Mouse (Mus musculus): ENCODE measurements around the gene Kcnma1. TPM values are rescaled to one million over a fixed set of nuclear protein-coding genes. Genes with fewer than 3 reads are reported as not detected.

Kcnma1 gene
- total and polyA plus RNA-seq, 2 experiments = 0.18 TPM; not detected in 1

GRCm38 (mm10) chr14:23605740-23606139 lies 408.6 kb downstream of the Kcnma1 start:
- no peak for DNase-seq (ENCODE audit: extremely low read depth, low read depth, low spot score)
- Histone ChIP-seq H3K79me2 (ENCODE audit: control insufficient read depth, insufficient read depth, low read length) (no peaks in the 10 kb centered on the region), H3K27me3 (ENCODE audit: control insufficient read depth, insufficient read depth, low read length) (0 out of 2 replicates have a peak, but pooled peaks cover 2% of the 10 kb centered on the region), H3K27ac (replicated peaks; ENCODE audit: insufficient read depth, low read depth, low read length) (no peak overlapping the region), H3K4me1 (ENCODE audit: control insufficient read depth, insufficient read depth, low read length) (no peaks in the 10 kb centered on the region), H3K9ac (ENCODE audit: low read depth, low read length) (no peak overlapping the region), H3K36me3 (ENCODE audit: control insufficient read depth, insufficient read depth, low read length) (no peaks in the 10 kb centered on the region), H3K4me3 (ENCODE audit: insufficient read depth, low read depth, low read length) (no peak overlapping the region)
- TF ChIP-seq POLR2A (IDR thresholded peaks at IDR 0.05; ENCODE audit: extremely low read depth, insufficient read depth, low read length) = no peak
- TF ChIP-seq CTCF (IDR thresholded peaks at IDR 0.05; ENCODE audit: low read depth, low read length) = no peak
- WGBS = 81% methylated on average over 7 of the region's 7 CpGs

GRCm38 (mm10) chr14:23602937-23603336 lies 411.4 kb downstream of the Kcnma1 start:
- TF ChIP-seq CTCF (IDR thresholded peaks at IDR 0.05; ENCODE audit: low read depth, low read length) (no peak), POLR2A (IDR thresholded peaks at IDR 0.05; ENCODE audit: extremely low read depth, insufficient read depth, low read length) (no peak)
- H3K9ac ChIP-seq (ENCODE audit: low read depth, low read length) = no peak overlapping the region
- no peaks in the 10 kb centered on the region for H3K36me3 ChIP-seq (ENCODE audit: control insufficient read depth, insufficient read depth, low read length)
- DNase-seq (ENCODE audit: extremely low read depth, low read depth, low spot score) = no peak
- 0 out of 2 replicates have a peak, but pooled peaks cover 2% of the 10 kb centered on the region for H3K27me3 ChIP-seq (ENCODE audit: control insufficient read depth, insufficient read depth, low read length)
- 44% methylated on average over 4 of the region's 4 CpGs for WGBS
- H3K4me1 ChIP-seq (ENCODE audit: control insufficient read depth, insufficient read depth, low read length) = no peaks in the 10 kb centered on the region
- no peaks in the 10 kb centered on the region for H3K79me2 ChIP-seq (ENCODE audit: control insufficient read depth, insufficient read depth, low read length)
- H3K27ac ChIP-seq (replicated peaks; ENCODE audit: insufficient read depth, low read depth, low read length) = no peak overlapping the region
- no peak overlapping the region for H3K4me3 ChIP-seq (ENCODE audit: insufficient read depth, low read depth, low read length)

DNA sequence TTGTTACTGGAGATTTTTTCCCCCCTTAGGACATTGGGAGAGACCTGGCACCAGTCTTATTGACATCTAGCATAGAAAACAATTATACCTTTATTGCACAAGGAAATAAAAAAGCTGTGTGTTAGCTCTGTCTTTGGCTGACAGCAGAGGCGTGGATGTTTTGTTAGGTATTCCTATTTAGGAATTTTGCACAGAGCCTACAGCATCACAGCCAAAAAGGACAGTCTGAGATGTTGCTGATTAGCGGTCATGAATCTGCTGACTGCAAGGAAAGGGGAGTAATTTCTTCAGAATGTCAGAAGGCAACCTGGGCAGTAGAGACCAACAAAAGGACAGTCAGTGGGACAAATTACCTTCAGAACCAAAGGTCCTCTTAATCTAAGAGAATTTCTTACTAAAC lies 412.2 kb downstream of the Kcnma1 start:
- Histone ChIP-seq H3K27ac (replicated peaks; ENCODE audit: insufficient read depth, low read depth, low read length) (no peak overlapping the region), H3K36me3 (ENCODE audit: control insufficient read depth, insufficient read depth, low read length) (no peaks in the 10 kb centered on the region), H3K4me3 (ENCODE audit: insufficient read depth, low read depth, low read length) (no peak overlapping the region), H3K79me2 (ENCODE audit: control insufficient read depth, insufficient read depth, low read length) (no peaks in the 10 kb centered on the region), H3K27me3 (ENCODE audit: control insufficient read depth, insufficient read depth, low read length) (0 out of 2 replicates have a peak, but pooled peaks cover 2% of the 10 kb centered on the region), H3K4me1 (ENCODE audit: control insufficient read depth, insufficient read depth, low read length) (no peaks in the 10 kb centered on the region), H3K9ac (ENCODE audit: low read depth, low read length) (no peak overlapping the region)
- TF ChIP-seq POLR2A (IDR thresholded peaks at IDR 0.05; ENCODE audit: extremely low read depth, insufficient read depth, low read length) (no peak), CTCF (IDR thresholded peaks at IDR 0.05; ENCODE audit: low read depth, low read length) (no peak)
- DNase-seq (ENCODE audit: extremely low read depth, low read depth, low spot score) = no peak
- 63% methylated on average over 2 of the region's 2 CpGs for WGBS

GRCm38 (mm10) chr14:23594629-23595028 lies 419.7 kb downstream of the Kcnma1 start:
- Histone ChIP-seq H3K36me3 (ENCODE audit: control insufficient read depth, insufficient read depth, low read length) (no peaks in the 10 kb centered on the region), H3K79me2 (ENCODE audit: control insufficient read depth, insufficient read depth, low read length) (no peaks in the 10 kb centered on the region), H3K27me3 (ENCODE audit: control insufficient read depth, insufficient read depth, low read length) (no peaks in the 10 kb centered on the region), H3K4me3 (ENCODE audit: insufficient read depth, low read depth, low read length) (no peak overlapping the region), H3K9ac (ENCODE audit: low read depth, low read length) (no peak overlapping the region), H3K27ac (replicated peaks; ENCODE audit: insufficient read depth, low read depth, low read length) (no peak overlapping the region), H3K4me1 (ENCODE audit: control insufficient read depth, insufficient read depth, low read length) (no peaks in the 10 kb centered on the region)
- DNase-seq (ENCODE audit: extremely low read depth, low read depth, low spot score) = no peak
- WGBS = 75% methylated on average over 5 of the region's 5 CpGs
- TF ChIP-seq POLR2A (IDR thresholded peaks at IDR 0.05; ENCODE audit: extremely low read depth, insufficient read depth, low read length) = no peak
- no peak for TF ChIP-seq CTCF (IDR thresholded peaks at IDR 0.05; ENCODE audit: low read depth, low read length)

GRCm38 (mm10) chr14:23592826-23593447 lies 421.4 kb downstream of the Kcnma1 start:
- Histone ChIP-seq H3K27ac (replicated peaks; ENCODE audit: insufficient read depth, low read depth, low read length) (no peak overlapping the region), H3K27me3 (ENCODE audit: control insufficient read depth, insufficient read depth, low read length) (no peaks in the 10 kb centered on the region), H3K4me1 (ENCODE audit: control insufficient read depth, insufficient read depth, low read length) (no peaks in the 10 kb centered on the region), H3K79me2 (ENCODE audit: control insufficient read depth, insufficient read depth, low read length) (no peaks in the 10 kb centered on the region), H3K4me3 (ENCODE audit: insufficient read depth, low read depth, low read length) (no peak overlapping the region), H3K36me3 (ENCODE audit: control insufficient read depth, insufficient read depth, low read length) (no peaks in the 10 kb centered on the region), H3K9ac (ENCODE audit: low read depth, low read length) (no peak overlapping the region)
- 42% methylated on average over 6 of the region's 6 CpGs for WGBS
- no peak for DNase-seq (ENCODE audit: extremely low read depth, low read depth, low spot score)
- TF ChIP-seq POLR2A (IDR thresholded peaks at IDR 0.05; ENCODE audit: extremely low read depth, insufficient read depth, low read length) (no peak), CTCF (IDR thresholded peaks at IDR 0.05; ENCODE audit: low read depth, low read length) (no peak)

DNA sequence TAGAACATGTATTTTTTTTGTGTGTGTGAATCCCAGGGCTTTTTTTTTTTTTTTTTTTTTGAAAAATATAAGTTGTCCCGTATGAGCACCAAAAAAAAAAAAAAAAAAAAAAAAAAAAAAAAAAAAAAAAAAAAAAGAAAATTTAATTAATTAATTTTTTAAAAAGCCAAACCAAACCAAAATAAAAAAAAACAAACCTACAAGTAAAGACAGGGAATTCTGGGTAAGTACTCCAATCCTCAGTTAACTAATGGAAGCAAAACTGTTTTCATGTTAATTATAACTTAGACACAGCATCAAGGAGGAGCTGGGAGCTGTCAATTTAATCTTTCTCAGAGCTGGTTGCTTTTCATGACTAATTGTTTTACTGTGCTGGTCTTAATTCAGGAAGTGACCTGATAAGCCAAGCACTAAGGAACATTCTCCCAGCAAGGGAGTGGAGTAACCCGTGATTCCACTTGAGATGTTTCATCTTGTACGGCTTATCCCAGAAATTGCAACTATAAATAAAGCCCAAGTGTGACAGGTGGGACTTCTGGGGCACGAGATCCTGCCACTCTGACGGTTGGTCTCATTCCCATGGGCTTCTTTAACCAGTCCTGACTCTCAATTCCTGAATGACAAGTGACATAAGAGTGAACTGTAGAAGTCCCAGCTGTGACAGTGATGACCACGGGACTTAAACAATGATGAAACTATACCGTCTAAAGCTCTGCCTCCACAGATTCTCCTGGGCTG lies 424.4 kb downstream of the Kcnma1 start:
- H3K9ac ChIP-seq (ENCODE audit: low read depth, low read length) = no peak overlapping the region
- H3K4me3 ChIP-seq (ENCODE audit: insufficient read depth, low read depth, low read length) = no peak overlapping the region
- H3K79me2 ChIP-seq (ENCODE audit: control insufficient read depth, insufficient read depth, low read length) = no peaks in the 10 kb centered on the region
- no peaks in the 10 kb centered on the region for H3K36me3 ChIP-seq (ENCODE audit: control insufficient read depth, insufficient read depth, low read length)
- TF ChIP-seq POLR2A (IDR thresholded peaks at IDR 0.05; ENCODE audit: extremely low read depth, insufficient read depth, low read length) (no peak), CTCF (IDR thresholded peaks at IDR 0.05; ENCODE audit: low read depth, low read length) (no peak)
- no peak for DNase-seq (ENCODE audit: extremely low read depth, low read depth, low spot score)
- no peak overlapping the region for H3K27ac ChIP-seq (replicated peaks; ENCODE audit: insufficient read depth, low read depth, low read length)
- no peaks in the 10 kb centered on the region for H3K4me1 ChIP-seq (ENCODE audit: control insufficient read depth, insufficient read depth, low read length)
- H3K27me3 ChIP-seq (ENCODE audit: control insufficient read depth, insufficient read depth, low read length) = no peaks in the 10 kb centered on the region
- WGBS = 59% methylated on average over 7 of the region's 7 CpGs

All from liver, adult 2 months (tissue).